Mouse (Mus musculus) hindbrain, embryonic 11.5 days (tissue): Measurements from ENCODE around the gene Ankrd10. TPM values are rescaled to one million over a fixed set of nuclear protein-coding genes. Genes with fewer than 3 reads are reported as not detected.

ENCODE experiments used
- ATAC-seq: fragments of 200-750 bp; cut with Nextera tagmentation; 2 replicates; pipeline ENCODE4 v1.8.0; 2017; ENCODE audit warnings: mild to moderate bottlenecking, moderate TSS enrichment, moderate library complexity; ENCODE audit not compliant: low FRiP score
- DNase-seq: peaks from one replicate; pipeline ENCODE4 v3.0.0-alpha.2; 2015; ENCODE audit warnings: low spot score
- H3K27ac ChIP-seq: fragments of 300-500 bp; sonication (generic); 2 replicates; pipeline ENCODE4 v1.5.1; 2014; ENCODE audit warnings: mild to moderate bottlenecking, low read depth, low read length
- H3K27me3 ChIP-seq: fragments of 300-500 bp; sonication (generic); 2 replicates; pipeline ENCODE4 v1.6.1; 2014; ENCODE audit warnings: mild to moderate bottlenecking, low read length, moderate library complexity, mixed read lengths; ENCODE audit not compliant: control insufficient read depth, insufficient read depth
- H3K36me3 ChIP-seq: fragments of 300-500 bp; sonication (generic); 2 replicates; pipeline ENCODE4 v1.6.1; 2014; ENCODE audit warnings: mild to moderate bottlenecking, low read length, moderate library complexity, mixed read lengths; ENCODE audit not compliant: control insufficient read depth, insufficient read depth
- H3K4me1 ChIP-seq: fragments of 300-500 bp; sonication (generic); replicated peaks from 2 replicates; pipeline ENCODE4 v1.6.1; 2014; ENCODE audit warnings: low read length, mixed read lengths; ENCODE audit not compliant: control insufficient read depth, insufficient read depth
- H3K4me2 ChIP-seq: fragments of 300-500 bp; sonication (generic); replicated peaks from 2 replicates; pipeline ENCODE4 v1.6.1; 2014; ENCODE audit warnings: mild to moderate bottlenecking, low read depth, low read length
- H3K4me3 ChIP-seq: fragments of 300-500 bp; sonication (generic); 2 replicates; pipeline ENCODE4 v1.5.1; 2014; ENCODE audit warnings: low read depth, low read length
- H3K9ac ChIP-seq: fragments of 300-500 bp; sonication (generic); 2 replicates; pipeline ENCODE4 v1.6.1; 2014; ENCODE audit warnings: low read depth, low read length
- H3K9me3 ChIP-seq: fragments of 300-500 bp; sonication (generic); 2 replicates; pipeline ENCODE4 v1.6.1; 2016; ENCODE audit warnings: low read length; ENCODE audit not compliant: control insufficient read depth
- WGBS: fragments of 180-500 bp; shearing (Covaris S2); extraction: QIAGEN DNeasy Blood & Tissue Kit; methylation state at CpG from one replicate; pipeline ENCODE4 v1.1.7; 2014; 5-methylcytosine and 5-hydroxymethylcytosine counted together
- polyA plus RNA-seq: library from polyadenylated mRNA; unstranded; fragments of >200 nt; fragmentation: Nextera tagmentation; extraction: Ambion mirVana; gene quantifications from 2 replicates; pipeline ENCODE4 v1.2.1, GENCODE M21; 2014

The Ankrd10 gene
- polyA plus RNA-seq, 1 experiment from 2014 or later, result 104 TPM

- Histone ChIP-seq H3K9ac (no peak overlapping the region), H3K4me3 (no peak overlapping the region), H3K27me3 (no peaks in the 10 kb centered on the region), H3K9me3 (no peaks in the 10 kb centered on the region), H3K36me3 (no peaks in the 10 kb centered on the region), H3K4me2 (no peak overlapping the region), H3K4me1 (no peaks in the 10 kb centered on the region), H3K27ac (no peak overlapping the region)
- no peak for ATAC-seq
- 79% methylated on average over 12 of the region's 12 CpGs for WGBS
- DNase-seq, result no peak
These were observed 42.2 kb downstream of the Ankrd10 start for GRCm38 (mm10) chr8:11593222-11593884.

DNA sequence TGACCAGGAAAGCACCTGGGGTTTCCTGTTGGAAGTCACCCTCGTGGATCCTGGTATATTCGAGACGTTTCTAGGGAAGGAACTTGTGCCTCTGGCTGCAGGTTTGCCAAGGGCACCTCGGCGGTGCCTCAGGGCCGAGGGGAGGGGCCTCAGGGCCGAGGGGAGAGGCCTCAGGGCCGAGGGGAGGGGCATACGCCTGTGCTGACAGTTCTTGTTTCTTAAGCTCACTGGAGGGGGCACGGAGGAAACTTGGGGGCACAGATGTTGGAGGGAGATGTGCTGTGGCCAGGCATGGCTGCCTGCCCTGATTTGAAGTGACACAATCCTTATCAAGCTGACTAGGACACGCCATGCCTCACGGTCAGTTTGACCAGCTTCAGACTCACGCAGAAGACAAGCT lies 43.3 kb downstream of the Ankrd10 start:
- H3K4me3 ChIP-seq, result no peak overlapping the region
- no peak for ATAC-seq
- DNase-seq, result no peak
- no peaks in the 10 kb centered on the region for H3K27me3 ChIP-seq
- H3K9ac ChIP-seq, result no peak overlapping the region
- no peak overlapping the region for H3K27ac ChIP-seq
- H3K4me2 ChIP-seq, result no peak overlapping the region
- no peaks in the 10 kb centered on the region for H3K36me3 ChIP-seq
- H3K9me3 ChIP-seq, result no peaks in the 10 kb centered on the region
- no peaks in the 10 kb centered on the region for H3K4me1 ChIP-seq
- WGBS, result 51% methylated on average over 13 of the region's 13 CpGs

GRCm38 (mm10) chr8:11591837-11592236 lies 43.7 kb downstream of the Ankrd10 start:
- Histone ChIP-seq H3K4me2 (no peak overlapping the region), H3K27ac (no peak overlapping the region), H3K9ac (no peak overlapping the region), H3K36me3 (no peaks in the 10 kb centered on the region), H3K4me3 (no peak overlapping the region), H3K4me1 (no peaks in the 10 kb centered on the region), H3K27me3 (no peaks in the 10 kb centered on the region), H3K9me3 (no peaks in the 10 kb centered on the region)
- DNase-seq (no peak), ATAC-seq (no peak)
- 79% methylated on average over 4 of the region's 4 CpGs for WGBS

DNA sequence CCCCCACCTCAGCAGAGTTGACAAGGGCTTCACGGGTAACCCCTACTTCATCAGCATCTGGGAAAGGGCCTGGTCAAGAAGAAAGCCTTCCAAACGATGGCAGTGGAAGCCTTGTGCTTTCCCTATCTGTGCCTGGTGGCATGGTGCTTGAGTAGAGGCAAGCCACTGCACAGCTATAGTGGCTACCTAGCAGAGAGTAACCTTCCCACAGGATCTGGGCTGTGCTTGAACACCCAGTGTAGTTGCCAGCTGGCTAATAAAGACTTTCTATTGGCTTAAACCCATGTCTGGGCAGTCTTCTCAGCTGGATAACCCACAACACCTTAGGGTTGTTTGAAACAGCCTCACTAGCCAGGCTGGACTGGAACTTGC lies 49.2 kb downstream of the Ankrd10 start:
- ATAC-seq (no peak), DNase-seq (no peak)
- Histone ChIP-seq H3K4me2 (no peak overlapping the region), H3K36me3 (no peaks in the 10 kb centered on the region), H3K4me3 (no peak overlapping the region), H3K4me1 (no peaks in the 10 kb centered on the region), H3K27me3 (no peaks in the 10 kb centered on the region), H3K27ac (no peak overlapping the region), H3K9me3 (no peaks in the 10 kb centered on the region), H3K9ac (no peak overlapping the region)
- 73% methylated on average over 2 of the region's 2 CpGs for WGBS

GRCm38 (mm10) chr8:11585513-11586373 lies 49.8 kb downstream of the Ankrd10 start:
- H3K4me2 ChIP-seq, result no peak overlapping the region
- ATAC-seq, result no peak
- no peaks in the 10 kb centered on the region for H3K9me3 ChIP-seq

DNA sequence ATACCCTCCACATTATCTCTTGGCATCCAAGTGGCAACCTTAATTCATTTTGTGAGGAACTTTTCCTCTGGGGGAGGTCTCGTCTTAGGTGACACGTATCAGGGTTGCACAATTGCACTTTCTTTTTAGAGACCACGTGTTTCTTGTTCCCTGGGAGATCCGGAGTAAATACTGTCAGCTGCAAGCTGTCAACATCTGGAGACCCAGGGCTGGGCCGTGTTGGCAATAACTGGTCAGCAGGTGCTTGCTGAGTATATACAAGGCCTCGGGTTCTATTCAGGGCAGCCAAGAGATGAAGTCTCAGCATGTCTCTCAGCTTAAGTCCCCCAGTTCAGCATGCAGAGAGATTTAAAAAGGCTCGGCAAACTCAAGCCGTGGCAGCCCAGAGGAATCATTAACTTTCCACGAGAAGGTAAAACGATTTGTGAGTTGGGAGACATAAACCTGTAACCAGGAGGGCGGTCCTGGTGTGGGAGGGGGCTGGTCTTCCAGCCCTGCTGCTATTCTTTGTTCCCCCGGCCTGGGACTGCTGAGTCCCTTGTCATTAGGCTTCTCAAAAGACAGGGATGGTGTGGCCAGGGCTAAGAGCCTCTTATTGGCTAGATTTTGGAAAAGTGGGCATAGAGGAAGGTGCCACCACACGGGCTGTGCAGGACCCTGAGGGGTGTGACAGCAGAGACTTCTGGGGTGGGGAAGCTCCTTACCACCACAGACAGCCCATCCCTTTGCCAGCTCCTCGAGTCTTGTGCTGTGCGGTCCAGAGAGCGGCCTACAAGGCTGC lies 59.8 kb downstream of the Ankrd10 start:
- Histone ChIP-seq H3K9me3 (no peaks in the 10 kb centered on the region), H3K27me3 (no peaks in the 10 kb centered on the region), H3K9ac (no peak overlapping the region), H3K4me3 (no peak overlapping the region), H3K4me1 (no peaks in the 10 kb centered on the region), H3K4me2 (no peak overlapping the region), H3K36me3 (no peaks in the 10 kb centered on the region), H3K27ac (no peak overlapping the region)
- DNase-seq, result no peak
- ATAC-seq, result no peak
- WGBS, result 64% methylated on average over 16 of the region's 16 CpGs

More at GRCm38 (mm10) chr8:11585513-11586373, 49.8 kb downstream of the Ankrd10 start:
- Histone ChIP-seq H3K9ac (no peak overlapping the region), H3K27ac (no peak overlapping the region), H3K4me1 (no peaks in the 10 kb centered on the region), H3K27me3 (no peaks in the 10 kb centered on the region), H3K36me3 (no peaks in the 10 kb centered on the region), H3K4me3 (no peak overlapping the region)
- 83% methylated on average over 21 of the region's 21 CpGs for WGBS
- DNase-seq, result no peak

DNA sequence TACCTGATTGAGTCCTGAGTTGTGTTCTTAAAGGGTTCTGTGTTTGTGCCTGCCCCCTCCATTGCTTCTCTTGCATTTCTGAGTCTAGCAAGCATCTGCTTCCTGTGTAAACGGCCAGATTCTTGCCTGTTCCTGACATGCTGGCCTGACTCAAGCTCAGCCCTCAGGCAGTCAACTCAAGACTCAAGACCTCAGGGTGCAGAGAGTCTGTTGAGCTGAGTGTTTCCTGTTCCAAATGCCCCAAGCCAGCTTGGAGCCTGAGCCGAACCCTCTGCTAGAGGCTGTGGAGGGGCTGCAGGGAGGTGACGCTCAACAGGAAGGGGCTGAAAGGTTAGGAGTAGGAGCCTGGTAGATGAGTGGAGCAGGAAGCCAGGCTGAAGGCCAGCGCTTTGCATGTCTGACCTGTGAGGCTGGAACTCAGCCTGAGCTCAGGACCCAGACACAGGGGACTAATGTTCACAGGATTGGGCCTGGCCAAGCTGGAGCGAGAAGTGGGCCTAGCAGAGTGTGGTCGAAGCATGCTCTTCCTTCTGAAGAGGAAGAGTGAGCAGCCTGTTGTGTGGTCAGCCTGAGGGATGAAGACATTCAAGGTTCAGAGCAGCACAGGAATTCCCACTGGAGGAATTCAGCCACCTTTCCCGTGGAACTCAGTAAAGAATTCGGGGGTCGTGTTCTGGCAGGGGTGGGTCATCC lies 60.5 kb downstream of the Ankrd10 start:
- no peak for ATAC-seq
- 76% methylated on average over 9 of the region's 9 CpGs for WGBS

DNA sequence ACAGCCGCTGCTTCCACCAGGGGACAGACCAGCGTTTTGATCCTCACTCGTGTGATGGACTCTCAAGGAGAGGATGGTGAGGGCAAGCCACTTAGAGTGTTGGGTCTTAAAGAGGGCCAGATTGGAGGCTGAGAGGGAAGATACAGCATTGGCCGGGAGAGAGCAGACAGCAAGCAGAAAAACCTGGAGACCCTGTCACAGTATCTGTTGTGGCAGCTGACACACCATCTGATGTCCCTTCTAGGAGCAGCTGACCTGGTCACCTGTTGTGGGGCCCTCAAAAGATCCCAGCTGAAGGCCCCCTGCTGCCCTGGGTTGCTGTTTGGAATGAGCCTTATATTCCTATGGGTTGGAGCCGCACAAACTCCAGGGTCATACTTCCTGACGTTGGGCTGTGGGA lies 63.1 kb downstream of the Ankrd10 start:
- Histone ChIP-seq H3K9ac (no peak overlapping the region), H3K9me3 (no peaks in the 10 kb centered on the region), H3K27me3 (no peaks in the 10 kb centered on the region), H3K4me3 (no peak overlapping the region), H3K4me2 (no peak overlapping the region), H3K36me3 (no peaks in the 10 kb centered on the region; the same call in 1 of the 2 replicates), H3K27ac (no peak overlapping the region), H3K4me1 (no peaks in the 10 kb centered on the region)
- no peak for DNase-seq
- ATAC-seq, result no peak
- 76% methylated on average over 6 of the region's 6 CpGs for WGBS

More for the DNA sequence above, 60.5 kb downstream of the Ankrd10 start:
- Histone ChIP-seq H3K27ac (no peak overlapping the region), H3K4me2 (no peak overlapping the region), H3K4me1 (no peaks in the 10 kb centered on the region), H3K27me3 (no peaks in the 10 kb centered on the region), H3K4me3 (no peak overlapping the region), H3K9ac (no peak overlapping the region), H3K9me3 (no peaks in the 10 kb centered on the region), H3K36me3 (no peaks in the 10 kb centered on the region)
- DNase-seq, result no peak
